Mouse (Mus musculus) heart, embryonic 14.5 days (tissue): Measurements from ENCODE around the gene Atg4d. TPM values are rescaled to one million over a fixed set of nuclear protein-coding genes. Genes with fewer than 3 reads are reported as not detected.
"Not testable (repeated sequence)": the region's sequence is repeated elsewhere in the genome, so short reads cannot be mapped to it uniquely, and the experiment has no call there.

Source experiments
- ATAC-seq: fragments of 200-750 bp; cut with Nextera tagmentation; 2 replicates; pipeline ENCODE4 v1.8.0; 2017; ENCODE audit warnings: low read depth, moderate TSS enrichment; ENCODE audit not compliant: insufficient number of reproducible peaks, insufficient read depth, low FRiP score
- H3K27ac ChIP-seq, 2 experiments: fragments of 200-500 bp in 1 of 2; fragments of 300-500 bp in 1 of 2; sonication (generic) in 1 of 2; replicated peaks in 1 of 2; 2 replicates each; pipeline ENCODE4 v1.5.1; 2012 to 2014; ENCODE audit warnings: low read depth in 2 of 2, low read length in 2 of 2, control low read depth in 1 of 2, mild to moderate bottlenecking in 1 of 2, mixed read lengths in 1 of 2; ENCODE audit not compliant: control insufficient read depth in 1 of 2, insufficient read depth in 1 of 2
- H3K27me3 ChIP-seq: fragments of 300-500 bp; sonication (generic); 2 replicates; pipeline ENCODE4 v1.6.1; 2014; ENCODE audit warnings: mild to moderate bottlenecking, low read length, control low read depth; ENCODE audit not compliant: control insufficient read depth, insufficient read depth
- H3K36me3 ChIP-seq: fragments of 300-500 bp; sonication (generic); 2 replicates; pipeline ENCODE4 v1.6.1; 2014; ENCODE audit warnings: mild to moderate bottlenecking, control low read depth, low read length, mixed read lengths; ENCODE audit not compliant: control insufficient read depth, insufficient read depth
- H3K4me1 ChIP-seq, 2 experiments: fragments of 200-500 bp in 1 of 2; fragments of 300-500 bp in 1 of 2; sonication (generic) in 1 of 2; 2 replicates each; pipeline ENCODE4 v1.6.1; 2012 to 2014; ENCODE audit warnings: low read length in 2 of 2, control low read depth in 1 of 2, mixed read lengths in 1 of 2; ENCODE audit not compliant: control insufficient read depth in 2 of 2, insufficient read depth in 2 of 2
- H3K4me2 ChIP-seq: fragments of 300-500 bp; sonication (generic); 2 replicates; pipeline ENCODE4 v1.6.1; 2014; ENCODE audit warnings: mild to moderate bottlenecking, low read length
- H3K4me3 ChIP-seq, 2 experiments: fragments of 200-500 bp in 1 of 2; fragments of 300-500 bp in 1 of 2; sonication (generic) in 1 of 2; 2 replicates each; pipeline ENCODE4 v1.5.1; 2012 to 2014; ENCODE audit warnings: low read length in 2 of 2, mild to moderate bottlenecking in 2 of 2, control low read depth in 1 of 2, low read depth in 1 of 2, moderate library complexity in 1 of 2; ENCODE audit not compliant: control insufficient read depth in 1 of 2, insufficient read depth in 1 of 2
- H3K9ac ChIP-seq: fragments of 300-500 bp; sonication (generic); 2 replicates; pipeline ENCODE4 v1.6.1; 2014; ENCODE audit warnings: mild to moderate bottlenecking, low read length
- H3K9me3 ChIP-seq: fragments of 300-500 bp; sonication (generic); 2 replicates; pipeline ENCODE4 v1.6.1; 2016; ENCODE audit warnings: low read length, control low read depth; ENCODE audit not compliant: control insufficient read depth
- WGBS: fragments of 180-500 bp; shearing (Covaris S2); extraction: QIAGEN DNeasy Blood & Tissue Kit; methylation state at CpG from one replicate; pipeline ENCODE4 v1.1.7; 2014; 5-methylcytosine and 5-hydroxymethylcytosine counted together
- polyA plus RNA-seq: library from polyadenylated mRNA; unstranded; fragments of >200 nt; fragmentation: Nextera tagmentation; extraction: Ambion mirVana; gene quantifications from 2 replicates; pipeline ENCODE4 v1.2.1, GENCODE M21; 2014

The Atg4d gene
- polyA plus RNA-seq, 1 experiment from 2014 or later: 51.4 TPM

DNA sequence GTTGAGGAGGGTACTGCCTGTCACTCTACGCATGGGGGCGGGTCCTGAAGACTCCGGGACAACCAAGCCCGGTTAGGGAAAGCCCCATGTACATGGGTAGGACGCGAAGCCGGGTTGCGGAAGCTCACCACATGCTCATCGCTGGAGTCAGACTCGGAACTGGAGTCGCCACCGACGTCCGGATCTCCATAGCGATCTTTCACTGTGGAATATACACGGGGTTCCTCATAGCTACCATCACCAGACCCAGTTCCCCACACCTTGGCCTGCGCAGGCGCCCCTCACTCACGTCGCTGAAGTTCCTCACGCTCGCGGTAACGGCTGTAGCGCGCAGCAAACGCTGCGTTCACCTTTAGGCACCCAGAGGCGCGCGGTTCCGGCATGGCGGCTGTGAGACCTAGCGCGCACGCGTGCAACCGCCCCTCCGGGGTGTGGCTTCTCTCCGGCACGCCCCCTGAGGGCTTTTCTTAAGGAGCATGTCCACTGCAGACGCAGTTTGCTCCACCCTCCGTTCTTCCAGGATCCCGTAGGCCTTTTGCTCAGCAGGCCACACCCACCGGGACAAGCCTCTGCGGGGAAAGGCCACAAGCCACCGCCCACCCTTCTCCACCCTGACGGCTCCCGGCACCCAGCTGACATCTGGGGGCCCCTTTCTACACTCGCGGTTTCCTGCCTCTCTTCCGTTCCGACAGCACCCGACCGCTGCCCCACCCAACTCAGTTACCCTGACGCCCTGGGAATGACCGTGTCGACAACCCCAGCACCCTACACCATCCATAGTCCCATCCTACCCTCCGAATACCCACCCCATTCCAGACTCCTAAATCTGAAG lies 22.7 kb downstream of the Atg4d start, which contains the start of gene Kri1:
TSS of gene Kri1 (minus strand) at position 399 of the 832 bp plus-strand sequence.
- peak; percentile 66 for ATAC-seq
- H3K4me3 ChIP-seq: peak within 1 kb of the TSS; percentile 82 to 97
- peak within 1 kb of the TSS; percentile 78 for H3K4me2 ChIP-seq
- peak within 1 kb of the TSS; percentile 85 for H3K9ac ChIP-seq
- no peaks in the 10 kb centered on the region for H3K27me3 ChIP-seq
- peaks cover 34% of the 10 kb centered on the region for H3K36me3 ChIP-seq
- peaks cover 10 to 33% of the 10 kb centered on the region in 2 experiments for H3K4me1 ChIP-seq
- under 1% methylated on average over 59 of the region's 59 CpGs for WGBS
- H3K27ac ChIP-seq: peak within 1 kb of the TSS; percentile 90 to 92
- H3K9me3 ChIP-seq: no peaks in the 10 kb centered on the region

GRCm38 (mm10) chr9:21288404-21289336 lies 23.6 kb downstream of the Atg4d start:
- H3K9me3 ChIP-seq: no peaks in the 10 kb centered on the region
- no peak for ATAC-seq
- H3K27me3 ChIP-seq: no peaks in the 10 kb centered on the region
- H3K36me3 ChIP-seq: peaks cover 29% of the 10 kb centered on the region
- 67% methylated on average over 13 of the region's 13 CpGs for WGBS
- H3K9ac ChIP-seq: peak overlapping the region; percentile 85
- peak overlapping the region; percentile 78 for H3K4me2 ChIP-seq
- peak overlapping the region; percentile 83 to 90 for H3K27ac ChIP-seq
- peaks cover 10 to 33% of the 10 kb centered on the region in 2 experiments for H3K4me1 ChIP-seq
- peak overlapping the region; percentile 82 to 97 for H3K4me3 ChIP-seq

- Histone ChIP-seq H3K4me3 (peak overlapping the region in 1 of 2 experiments; percentile 82; a peak in 2 of 4 replicates), H3K27ac (peak overlapping the region in 1 of 2 experiments; percentile 90; a peak in 1 of 4 replicates), H3K36me3 (peaks cover 23% of the 10 kb centered on the region), H3K4me2 (peak overlapping the region; percentile 78), H3K4me1 (peaks cover 10 to 33% of the 10 kb centered on the region in 2 experiments), H3K27me3 (no peaks in the 10 kb centered on the region), H3K9me3 (no peaks in the 10 kb centered on the region), H3K9ac (no peak overlapping the region)
- 80% methylated on average over 2 of the region's 2 CpGs for WGBS
- no peak for ATAC-seq
Observed at GRCm38 (mm10) chr9:21289337-21289671, 24.2 kb downstream of the Atg4d start.

GRCm38 (mm10) chr9:21290589-21290988 lies 25.5 kb downstream of the Atg4d start:
- H3K27me3 ChIP-seq: no peaks in the 10 kb centered on the region
- H3K4me1 ChIP-seq: peaks cover 10 to 33% of the 10 kb centered on the region in 2 experiments
- H3K27ac ChIP-seq: peak overlapping the region; percentile 73 to 80
- H3K9me3 ChIP-seq: no peaks in the 10 kb centered on the region
- peaks cover 10% of the 10 kb centered on the region for H3K36me3 ChIP-seq
- H3K4me3 ChIP-seq: peak overlapping the region; percentile 82 to 85
- H3K4me2 ChIP-seq: peak overlapping the region; percentile 78
- under 1% methylated on average over 20 of the region's 20 CpGs for WGBS
- H3K9ac ChIP-seq: peak overlapping the region; percentile 84
- no peak for ATAC-seq

GRCm38 (mm10) chr9:21291022-21291787 lies 26.1 kb downstream of the Atg4d start, which contains the start of gene Cdkn2d:
TSS of gene Cdkn2d (minus strand) at chr9:21291407.
- Histone ChIP-seq H3K27me3 (no peaks in the 10 kb centered on the region), H3K36me3 (peaks cover 7% of the 10 kb centered on the region; the same call in 1 of the 2 replicates), H3K4me2 (peak within 1 kb of the TSS; percentile 78), H3K4me3 (peak within 1 kb of the TSS; percentile 82 to 85), H3K9ac (peak within 1 kb of the TSS; percentile 84), H3K9me3 (no peaks in the 10 kb centered on the region), H3K27ac (peak within 1 kb of the TSS; percentile 75 to 92), H3K4me1 (peaks cover 10 to 32% of the 10 kb centered on the region in 2 experiments)
- WGBS: under 1% methylated on average over 50 of the region's 51 CpGs
- peak; percentile 94 for ATAC-seq

DNA sequence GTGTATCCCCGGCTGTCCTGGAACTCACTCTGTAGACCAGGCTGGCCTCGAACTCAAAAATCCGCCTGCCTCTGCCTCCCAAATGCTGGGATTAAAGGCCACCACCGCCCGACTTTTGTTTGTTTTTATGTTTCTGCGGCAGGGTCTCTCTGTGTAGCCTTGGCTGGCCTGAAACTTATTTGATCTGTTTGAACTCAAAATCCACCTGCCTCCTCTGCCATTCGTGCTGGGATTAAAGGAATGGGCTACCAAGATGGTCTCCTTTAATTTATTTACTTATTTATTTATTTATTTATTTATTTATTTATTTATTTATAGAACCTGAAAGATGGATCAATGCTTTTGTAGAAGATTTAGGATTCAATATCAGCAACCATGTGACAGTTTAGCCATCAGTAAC lies 26.8 kb downstream of the Atg4d start:
- not testable (repeated sequence) for H3K27me3 ChIP-seq, ATAC-seq, H3K9me3 ChIP-seq, H3K36me3 ChIP-seq
- peak overlapping the region; percentile 75 to 92 for H3K27ac ChIP-seq
- 22% methylated on average over 7 of the region's 7 CpGs for WGBS
- peak overlapping the region; percentile 47; the same call in 1 of the 2 replicates for H3K9ac ChIP-seq
- peak overlapping the region; percentile 57 for H3K4me2 ChIP-seq
- peaks cover 7 to 25% of the 10 kb centered on the region in 2 experiments for H3K4me1 ChIP-seq
- H3K4me3 ChIP-seq: peak overlapping the region; percentile 31 to 48
